9 mouse cellular contexts compared by ENCODE assay signal in genomic region chr5:133999698-134000097, GRCm38 (mm10).
A peak's percentile ranks its signal among the peaks of the same experiment; 100 is the strongest.
DNase-seq lines count a peak whose midpoint lies in the region; ATAC-seq and TF ChIP-seq lines count a peak whose summit lies in the region.
"Had no signal": no experiment of that assay in that cellular context is flagged by ENCODE, and none has a peak within 500 bp of the region (broad histone marks: within the 10 kb centered on the region; RNA-seq: fewer than 3 reads in every experiment).

No protein-coding gene starts in this region.

- H3K9me3 ChIP-seq in lung, embryonic 16.5 days (ENCODE audit: control insufficient read depth, low read length) = no peaks in the 10 kb centered on the region
- H3K9me3 ChIP-seq in lung, postnatal 0 days (ENCODE audit: low read length) = no peaks in the 10 kb centered on the region
- H3K9me3 ChIP-seq in embryonic facial prominence, embryonic 15.5 days (replicated peaks) = no peaks in the 10 kb centered on the region
- H3K9me3 ChIP-seq in limb, embryonic 14.5 days (ENCODE audit: control insufficient read depth, low read length) = no peaks in the 10 kb centered on the region
- H3K9me3 ChIP-seq: liver, embryonic 13.5 days had no signal

- no peaks in the 10 kb centered on the region for H3K27me3 ChIP-seq in lung, embryonic 16.5 days (ENCODE audit: control insufficient read depth, insufficient read depth, low read depth, low read length)
- no peaks in the 10 kb centered on the region for H3K27me3 ChIP-seq in lung, postnatal 0 days (replicated peaks; ENCODE audit: insufficient read depth, low read length)
- H3K27me3 ChIP-seq in embryonic facial prominence, embryonic 15.5 days = no peaks in the 10 kb centered on the region
- H3K27me3 ChIP-seq in limb, embryonic 14.5 days (ENCODE audit: control insufficient read depth, insufficient read depth, low read length) = no peaks in the 10 kb centered on the region
- H3K27me3 ChIP-seq: liver, embryonic 13.5 days had no signal

- no peak for TF ChIP-seq POLR2A in limb, embryonic 14.5 days (IDR thresholded peaks at IDR 0.05; ENCODE audit: borderline replicate concordance, extremely low read depth, insufficient read depth, insufficient read length)

- TF ChIP-seq CTCF in lung, postnatal 0 days (IDR thresholded peaks at IDR 0.05) = no peak

- no peak overlapping the region for H3K4me3 ChIP-seq in lung, embryonic 16.5 days (ENCODE audit: low read length)
- H3K4me3 ChIP-seq in lung, postnatal 0 days (ENCODE audit: low read depth, low read length) = no peak overlapping the region
- no peak overlapping the region for H3K4me3 ChIP-seq in embryonic facial prominence, embryonic 15.5 days (replicated peaks)
- no peak overlapping the region for H3K4me3 ChIP-seq in limb, embryonic 14.5 days (replicated peaks; ENCODE audit: low read length)
- H3K4me3 ChIP-seq: liver, embryonic 13.5 days had no signal

- 20% methylated on average over 5 of the region's 5 CpGs for WGBS in lung, embryonic 16.5 days
- WGBS in lung, postnatal 0 days = 23% methylated on average over 5 of the region's 5 CpGs
- WGBS in embryonic facial prominence, embryonic 15.5 days = 10% methylated on average over 5 of the region's 5 CpGs
- WGBS in limb, embryonic 14.5 days = 4% methylated on average over 5 of the region's 5 CpGs

- no peak overlapping the region for H3K27ac ChIP-seq in lung, embryonic 16.5 days (ENCODE audit: low read length)
- no peak overlapping the region for H3K27ac ChIP-seq in lung, postnatal 0 days (ENCODE audit: low read length)
- H3K27ac ChIP-seq in embryonic facial prominence, embryonic 15.5 days (replicated peaks) = peak overlapping the region; percentile 28; the same call in 1 of the 2 replicates
- H3K27ac ChIP-seq in limb, embryonic 14.5 days (replicated peaks; ENCODE audit: low read depth, low read length) = no peak overlapping the region; the same call in 1 of the 2 replicates
- H3K27ac ChIP-seq: liver, embryonic 13.5 days had no signal

- no peak for TF ChIP-seq EP300 in lung, postnatal 0 days (IDR thresholded peaks at IDR 0.05)

- peak; percentile 47; the same call in 1 of the 2 replicates for ATAC-seq in lung, embryonic 16.5 days (ENCODE audit: low read depth)
- no peak for ATAC-seq in lung, postnatal 0 days
- ATAC-seq in embryonic facial prominence, embryonic 15.5 days (ENCODE audit: insufficient number of reproducible peaks, low FRiP score, low TSS enrichment, low read depth) = no peak
- 0 out of 2 replicates have a peak, but pooled peaks have one; percentile 19 for ATAC-seq in limb, embryonic 14.5 days (ENCODE audit: low FRiP score, low read depth)

- no peak for DNase-seq in lung, postnatal 0 days (ENCODE audit: low spot score)
- DNase-seq in cerebellum, postnatal 36 days = peak; percentile 18 to 29
- DNase-seq in limb, embryonic 14.5 days (ENCODE audit: low spot score) = peak; percentile 63
- DNase-seq in spleen, adult 18-20 months = no peak
- no peak for DNase-seq in spleen, postnatal 36 days (ENCODE audit: low spot score in 2 of 2)
- DNase-seq in Muller cell, postnatal 12 days (ENCODE audit: inconsistent ontology term) = no peak
- DNase-seq: liver, embryonic 13.5 days had no signal

- H3K4me1 ChIP-seq in lung, embryonic 16.5 days (replicated peaks; ENCODE audit: control insufficient read depth, insufficient read depth, low read length) = no peaks in the 10 kb centered on the region; the same call in 1 of the 2 replicates
- H3K4me1 ChIP-seq in lung, postnatal 0 days (ENCODE audit: insufficient read depth, low read depth, low read length) = no peaks in the 10 kb centered on the region
- H3K4me1 ChIP-seq in embryonic facial prominence, embryonic 15.5 days = peaks cover 14% of the 10 kb centered on the region; the same call in 1 of the 2 replicates
- peaks cover 10% of the 10 kb centered on the region; the same call in 1 of the 2 replicates for H3K4me1 ChIP-seq in limb, embryonic 14.5 days (ENCODE audit: control insufficient read depth, insufficient read depth, low read length)
- H3K4me1 ChIP-seq: liver, embryonic 13.5 days had no signal

- H3K36me3 ChIP-seq in lung, embryonic 16.5 days (ENCODE audit: control insufficient read depth, insufficient read depth, low read length) = no peaks in the 10 kb centered on the region
- no peaks in the 10 kb centered on the region for H3K36me3 ChIP-seq in lung, postnatal 0 days (ENCODE audit: insufficient read depth, low read length)
- H3K36me3 ChIP-seq in embryonic facial prominence, embryonic 15.5 days = no peaks in the 10 kb centered on the region
- no peaks in the 10 kb centered on the region for H3K36me3 ChIP-seq in limb, embryonic 14.5 days (ENCODE audit: control insufficient read depth, insufficient read depth, low read length)
- H3K36me3 ChIP-seq: liver, embryonic 13.5 days had no signal

- H3K9ac ChIP-seq in lung, embryonic 16.5 days (ENCODE audit: low read length) = no peak overlapping the region
- H3K9ac ChIP-seq in lung, postnatal 0 days (replicated peaks; ENCODE audit: low read depth) = no peak overlapping the region
- H3K9ac ChIP-seq in embryonic facial prominence, embryonic 15.5 days = no peak overlapping the region
- no peak overlapping the region for H3K9ac ChIP-seq in limb, embryonic 14.5 days (ENCODE audit: low read depth, low read length, severe bottlenecking)
- H3K9ac ChIP-seq: liver, embryonic 13.5 days had no signal

- no peak overlapping the region for H3K4me2 ChIP-seq in lung, embryonic 16.5 days (ENCODE audit: low read depth, low read length)
- H3K4me2 ChIP-seq in lung, postnatal 0 days (replicated peaks; ENCODE audit: low read depth, low read length) = no peak overlapping the region
- no peak overlapping the region for H3K4me2 ChIP-seq in embryonic facial prominence, embryonic 15.5 days (replicated peaks)
- no peak overlapping the region for H3K4me2 ChIP-seq in limb, embryonic 14.5 days (replicated peaks; ENCODE audit: low read depth, low read length, severe bottlenecking)
- H3K4me2 ChIP-seq: liver, embryonic 13.5 days had no signal

Comparison
In these comparisons a context has a peak if more than half of its experiments do, and no peak if none do; other contexts are left out.
1. ATAC-seq: peak in lung, embryonic 16.5 days (single experiment) and limb, embryonic 14.5 days (single experiment); none in lung, postnatal 0 days (single experiment) and embryonic facial prominence, embryonic 15.5 days (single experiment).
2. DNase-seq: peak in cerebellum, postnatal 36 days (2 of 2) and limb, embryonic 14.5 days (single experiment); none in lung, postnatal 0 days (single experiment), spleen, adult 18-20 months (0 of 2), spleen, postnatal 36 days (0 of 2) and Muller cell, postnatal 12 days (single experiment).